Mouse (Mus musculus): ENCODE data around the gene Mapt.
"Not testable (repeated sequence)": the region's sequence is repeated elsewhere in the genome, so short reads cannot be mapped to it uniquely, and the experiment has no call there.

DNA sequence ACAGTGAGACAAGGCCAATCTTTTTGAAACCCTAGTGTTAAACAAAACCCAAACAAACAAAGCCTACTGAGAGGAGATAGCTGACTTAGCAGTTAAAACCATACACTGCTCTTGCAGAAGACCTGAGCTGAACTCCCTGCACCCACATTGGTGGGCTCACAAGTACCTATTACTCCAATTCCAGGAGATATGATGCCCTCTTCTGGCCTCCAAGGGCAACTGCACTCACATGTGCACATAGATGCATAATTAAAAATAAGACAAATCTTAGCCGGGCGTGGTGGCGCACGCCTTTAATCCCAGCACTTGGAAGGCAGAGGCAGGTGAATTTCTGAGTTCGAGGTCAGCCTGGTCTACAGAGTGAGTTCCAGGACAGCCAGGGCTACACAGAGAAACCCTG, 17.1 kb upstream of the Mapt start:
- TF ChIP-seq CTCF (IDR thresholded peaks at IDR 0.05); POLR2A (IDR thresholded peaks at IDR 0.05; ENCODE audit: insufficient read depth, low read depth, low read length); EP300 (IDR thresholded peaks at IDR 0.05; ENCODE audit: insufficient read depth, low read depth, low read length): not testable (repeated sequence)
